Mouse (Mus musculus) frontal cortex, adult (tissue): ENCODE measurements around the gene Smyd3.
A peak's percentile ranks its signal among the peaks of the same experiment; 100 is the strongest.

Experiments
- ATAC-seq: cut with Nextera tagmentation; 2 replicates; pipeline ENCODE4 v1.9.2; 2017; ENCODE audit warnings: mild to moderate bottlenecking, moderate library complexity, mixed read lengths; ENCODE audit not compliant: low TSS enrichment

Smyd3 gene

GRCm38 (mm10) chr1:179116729-179117663 is 400.8 kb downstream of the Smyd3 start:
- ATAC-seq = no peak

DNA sequence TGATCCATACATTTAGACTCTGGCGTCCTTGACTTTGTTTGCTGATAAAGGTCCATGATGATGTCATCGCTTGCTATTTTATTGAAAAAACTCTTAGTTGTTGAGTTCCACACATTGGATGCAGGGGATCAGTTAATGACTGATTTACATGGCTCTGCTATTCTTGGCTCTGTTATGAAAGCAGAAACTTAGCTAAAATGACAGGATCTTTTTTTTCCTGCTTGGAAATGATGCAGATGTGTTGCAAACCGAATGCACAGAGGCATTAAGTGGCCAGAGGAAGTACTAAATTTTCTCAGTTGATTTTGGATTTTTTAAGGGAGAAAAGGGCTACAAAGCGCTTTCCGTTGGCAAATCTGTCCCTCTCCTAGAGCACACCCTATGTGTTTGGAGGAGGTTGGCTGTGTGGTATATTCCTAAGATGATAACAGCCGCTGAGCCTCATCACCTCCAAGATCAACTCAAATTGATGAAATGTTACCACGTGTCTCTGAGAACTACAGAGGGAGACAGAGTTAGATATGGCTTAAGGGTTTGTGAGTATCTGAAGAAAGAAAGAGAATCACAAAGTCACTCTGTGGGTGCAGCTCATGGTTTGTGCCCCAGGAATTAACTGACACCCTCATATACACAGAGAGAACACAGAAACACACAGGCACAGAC is 402.9 kb downstream of the Smyd3 start:
- ATAC-seq = peak; percentile 20; the same call in 1 of the 2 replicates

- no peak for ATAC-seq
Observed at GRCm38 (mm10) chr1:179114385-179114784, 403.5 kb downstream of the Smyd3 start.

GRCm38 (mm10) chr1:179108759-179109158 is 409.1 kb downstream of the Smyd3 start:
- ATAC-seq = no peak

- ATAC-seq = no peak
Observed at GRCm38 (mm10) chr1:179107761-179108694, 409.8 kb downstream of the Smyd3 start.

GRCm38 (mm10) chr1:179107211-179107610 is 410.6 kb downstream of the Smyd3 start:
- ATAC-seq = no peak

- ATAC-seq = no peak
Observed at GRCm38 (mm10) chr1:179106702-179107145, 411.1 kb downstream of the Smyd3 start.

- ATAC-seq = no peak
Observed at GRCm38 (mm10) chr1:179106103-179106701, 411.6 kb downstream of the Smyd3 start.

- no peak for ATAC-seq
Observed at GRCm38 (mm10) chr1:179104447-179104846, 413.4 kb downstream of the Smyd3 start.

- ATAC-seq = no peak
Observed at GRCm38 (mm10) chr1:179096993-179097392, 420.8 kb downstream of the Smyd3 start.

DNA sequence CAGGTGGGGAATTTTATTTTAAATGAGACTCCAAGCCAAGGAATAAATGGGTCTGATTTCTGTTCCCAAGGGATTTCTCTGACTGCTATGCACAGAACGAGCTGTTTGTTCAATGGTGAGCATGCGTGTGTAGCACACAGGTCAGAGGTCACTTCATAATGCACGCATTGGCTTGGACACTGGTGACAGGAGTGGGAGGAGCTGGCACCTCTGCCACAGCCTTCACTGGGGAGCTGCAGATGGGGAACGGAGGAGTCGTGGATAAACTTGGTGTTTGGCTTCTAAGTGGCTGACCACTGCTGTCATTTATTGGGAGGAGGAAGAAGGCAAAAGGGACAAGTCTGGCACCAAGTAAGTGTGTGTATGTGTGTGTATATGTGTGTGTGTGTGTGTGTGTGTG is 421.5 kb downstream of the Smyd3 start:
- ATAC-seq = no peak

GRCm38 (mm10) chr1:179089174-179089573 is 428.7 kb downstream of the Smyd3 start:
- no peak for ATAC-seq

DNA sequence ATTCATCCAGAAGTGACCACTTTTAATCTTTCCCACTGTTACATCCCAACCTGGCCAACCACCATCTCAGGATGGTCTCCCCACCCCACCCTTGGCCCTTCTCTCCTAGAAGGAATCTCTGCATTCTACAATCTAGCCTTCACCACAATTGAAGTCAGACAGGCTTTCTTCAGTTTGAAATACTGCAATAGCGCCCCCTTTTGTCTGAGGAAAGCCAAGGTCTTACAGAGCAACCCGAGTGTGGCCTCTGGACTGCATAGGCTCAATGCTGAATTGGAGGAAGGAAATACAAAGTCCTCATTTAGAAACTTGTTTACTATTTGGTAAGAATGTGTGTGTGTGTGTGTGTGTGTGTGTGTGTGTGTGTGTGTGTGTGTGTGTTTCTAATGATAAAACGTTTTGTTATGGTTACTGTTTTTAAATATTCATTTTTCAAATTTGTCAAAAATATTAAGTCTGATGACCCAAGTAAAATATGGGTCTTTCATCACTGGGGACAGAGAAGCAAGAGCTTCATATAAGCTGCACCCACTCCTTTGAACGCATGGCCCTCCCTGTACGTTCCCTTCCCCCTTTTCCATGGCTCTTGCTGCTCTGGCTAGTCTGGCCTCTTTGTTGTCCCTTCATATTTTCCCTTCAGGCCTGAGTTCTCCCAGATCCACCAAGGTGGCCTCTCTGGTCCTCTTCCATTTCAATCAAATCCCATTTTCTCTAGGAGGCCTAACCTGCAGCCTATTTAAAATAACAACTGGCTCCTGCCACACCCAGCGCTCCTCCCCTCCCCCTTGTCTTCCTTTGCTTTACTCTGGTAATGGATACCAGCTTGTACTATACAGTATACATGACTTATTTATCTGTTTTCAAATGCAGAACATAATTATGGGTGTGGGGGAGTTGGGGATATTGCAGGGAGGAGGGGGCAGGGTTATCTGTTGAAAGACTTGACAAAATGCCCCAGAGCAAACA is 430.5 kb downstream of the Smyd3 start:
- ATAC-seq = peak; percentile 69; the same call in 1 of the 2 replicates

- ATAC-seq = no peak
Observed at GRCm38 (mm10) chr1:179086208-179086607, 431.6 kb downstream of the Smyd3 start.

DNA sequence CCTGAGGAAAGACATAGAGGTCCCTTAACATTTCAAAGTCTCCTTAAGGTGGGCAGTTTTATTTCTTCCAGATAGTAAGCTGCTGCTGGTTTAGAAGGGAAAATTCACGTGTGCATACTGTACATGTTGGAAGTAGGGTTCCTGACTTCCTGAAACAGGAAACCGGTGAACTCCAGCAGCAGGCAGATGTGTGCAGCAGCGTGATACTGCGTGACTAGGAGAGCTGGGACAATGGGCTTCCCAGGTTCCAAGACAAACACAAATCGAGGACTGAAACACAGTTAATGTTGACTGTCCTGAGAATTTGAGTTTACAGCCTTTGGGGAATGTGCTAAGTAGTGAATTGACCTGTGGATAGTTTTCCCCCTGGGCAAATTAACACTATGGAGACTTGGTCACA is 434.7 kb downstream of the Smyd3 start:
- ATAC-seq = no peak

DNA sequence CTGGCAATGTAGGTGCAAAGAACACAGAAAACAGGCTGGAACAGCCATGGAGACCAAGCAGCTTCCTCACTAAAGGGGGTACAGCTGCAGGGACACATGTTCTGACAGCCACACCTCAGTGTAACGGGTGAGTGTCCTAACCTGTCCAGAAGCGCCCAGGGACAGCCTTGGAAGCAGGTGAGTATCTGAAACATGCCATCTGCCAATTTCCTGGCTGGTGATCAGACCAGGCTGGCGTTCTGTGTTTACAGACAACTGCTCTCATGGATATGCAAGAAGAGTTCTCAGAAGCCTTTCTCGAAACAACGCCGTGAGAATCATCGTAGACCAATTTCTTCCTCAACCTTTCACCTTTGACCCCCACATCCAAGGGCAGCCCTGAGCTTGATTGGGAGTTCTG is 444.0 kb downstream of the Smyd3 start:
- no peak for ATAC-seq

DNA sequence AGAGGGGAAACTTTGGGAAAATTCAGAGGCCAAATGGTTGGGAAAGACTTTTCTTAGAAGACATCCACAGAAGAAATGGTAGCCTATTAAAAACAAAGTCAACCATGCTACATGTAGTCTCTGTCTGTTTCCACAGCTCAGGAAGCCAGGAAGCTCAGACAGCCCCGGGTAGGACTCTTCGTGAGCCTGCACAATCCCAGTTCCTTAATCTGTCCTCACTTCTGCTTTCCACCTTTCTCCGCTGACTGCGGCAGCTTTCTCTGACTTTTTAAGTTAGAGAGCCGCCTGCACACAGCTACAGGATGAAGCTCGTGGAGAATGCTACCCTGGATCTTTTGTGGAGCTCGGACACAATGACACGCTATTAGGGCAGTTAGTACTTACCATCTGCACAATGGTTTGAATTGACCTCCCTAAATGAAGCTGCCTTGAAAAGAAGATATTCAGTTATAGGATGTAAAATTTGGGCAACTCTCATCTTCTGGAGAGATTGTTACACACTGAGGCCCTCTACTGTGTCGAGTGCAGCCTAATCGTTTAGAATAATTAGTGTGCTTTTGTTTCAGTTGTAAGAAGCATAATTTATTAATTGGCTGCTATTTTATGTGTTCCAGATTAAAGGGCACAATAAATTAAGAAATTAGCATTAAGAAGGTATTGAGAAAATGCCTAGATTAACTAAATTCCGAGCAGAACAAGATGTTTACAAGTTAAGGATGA is 444.7 kb downstream of the Smyd3 start:
- no peak for ATAC-seq

GRCm38 (mm10) chr1:179072406-179072805 is 445.4 kb downstream of the Smyd3 start:
- ATAC-seq = no peak

DNA sequence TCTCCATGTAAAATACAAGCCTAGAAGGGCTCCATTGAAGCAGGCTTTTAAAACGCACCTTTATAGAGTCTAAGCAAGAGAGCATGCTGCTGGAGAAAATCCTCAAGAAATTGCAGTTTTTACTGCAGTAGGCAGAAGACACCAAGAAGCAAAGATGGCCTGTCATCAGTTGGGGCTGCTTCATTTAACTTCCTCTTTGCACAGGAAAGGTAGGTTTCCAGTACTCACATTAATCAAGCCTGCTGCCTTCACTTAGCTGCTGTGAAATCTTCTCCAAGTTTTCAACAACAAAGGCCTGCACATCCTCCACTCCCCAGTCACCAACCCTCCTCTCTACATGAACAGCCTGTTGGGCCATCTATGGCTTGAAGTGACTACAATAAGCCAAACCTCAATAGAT is 448.9 kb downstream of the Smyd3 start:
- no peak for ATAC-seq

- ATAC-seq = no peak
Observed at GRCm38 (mm10) chr1:179065294-179065601, 452.6 kb downstream of the Smyd3 start.
